Mouse (Mus musculus) testis, adult 2 months (tissue): Measurements from ENCODE around the gene Csnk1g2. TPM values are rescaled to one million over a fixed set of nuclear protein-coding genes. Genes with fewer than 3 reads are reported as not detected.

Source experiments
- H3K27ac ChIP-seq: fragments of 200-500 bp; 2 replicates; pipeline ENCODE4 v1.5.1; 2012; ENCODE audit warnings: low read depth, low read length; ENCODE audit not compliant: control insufficient read depth, insufficient read depth
- H3K27me3 ChIP-seq: fragments of 200-500 bp; 2 replicates; pipeline ENCODE4 v1.6.1; 2012; ENCODE audit warnings: mild to moderate bottlenecking, low read length, moderate library complexity; ENCODE audit not compliant: control insufficient read depth, insufficient read depth
- H3K36me3 ChIP-seq: fragments of 200-500 bp; 2 replicates; pipeline ENCODE4 v1.6.1; 2012; ENCODE audit warnings: mild to moderate bottlenecking, low read length; ENCODE audit not compliant: control insufficient read depth, insufficient read depth
- H3K4me1 ChIP-seq: fragments of 200-500 bp; 2 replicates; pipeline ENCODE4 v1.6.1; 2012; ENCODE audit warnings: low read length; ENCODE audit not compliant: control insufficient read depth, insufficient read depth
- H3K4me3 ChIP-seq: fragments of 200-500 bp; 2 replicates; pipeline ENCODE4 v1.5.1; 2012; ENCODE audit warnings: low read depth, mild to moderate bottlenecking, low read length, moderate library complexity, mixed read lengths; ENCODE audit not compliant: control insufficient read depth
- CTCF ChIP-seq: fragments of 200-500 bp; IDR thresholded peaks from 2 replicates; pipeline ENCODE4 v1.5.1; 2012; ENCODE audit warnings: low read depth, mild to moderate bottlenecking, inconsistent platforms, low read length, moderate library complexity; ENCODE audit not compliant: control insufficient read depth, insufficient read depth, insufficient replicate concordance
- POLR2A ChIP-seq: fragments of 200-500 bp; IDR thresholded peaks from 2 replicates; pipeline ENCODE4 v1.6.1; 2012; ENCODE audit warnings: low read depth, mild to moderate bottlenecking, inconsistent platforms, low read length, moderate library complexity; ENCODE audit not compliant: control insufficient read depth
- polyA plus RNA-seq: library from polyadenylated mRNA; depleted of rRNA; stranded (reverse); fragments of >200 nt; gene quantifications from 2 replicates; pipeline ENCODE4 v1.2.3, GENCODE M21; 2012

Csnk1g2 gene
- polyA plus RNA-seq, 1 experiment: 1,079 TPM

DNA sequence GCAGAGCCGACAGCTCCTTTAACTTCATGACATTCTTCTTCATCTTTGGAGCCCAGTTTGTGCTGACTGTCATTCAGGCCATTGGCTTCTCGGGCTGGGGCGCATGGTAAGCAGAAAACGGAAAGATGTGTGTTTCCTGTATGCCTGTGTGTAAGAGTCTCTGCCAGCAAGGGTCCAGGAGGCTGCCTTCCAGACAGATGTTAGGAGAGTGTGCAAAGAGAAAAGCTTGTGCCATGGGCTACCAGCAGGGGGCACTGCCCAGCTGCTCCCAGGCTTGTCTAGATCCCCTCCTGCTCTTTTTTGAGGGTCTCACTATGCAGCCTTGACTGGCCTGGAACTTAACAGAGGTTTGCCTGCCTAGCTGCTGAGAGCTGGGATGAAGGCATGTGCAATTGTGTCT is 11.6 kb upstream of the Csnk1g2 start:
- TF ChIP-seq POLR2A (no peak), CTCF (peak; percentile 59; the same call in 1 of the 2 replicates)
- Histone ChIP-seq H3K36me3 (no peaks in the 10 kb centered on the region; the same call in 1 of the 2 replicates), H3K27ac (no peak overlapping the region), H3K4me3 (no peak overlapping the region), H3K27me3 (no peaks in the 10 kb centered on the region), H3K4me1 (no peaks in the 10 kb centered on the region)

DNA sequence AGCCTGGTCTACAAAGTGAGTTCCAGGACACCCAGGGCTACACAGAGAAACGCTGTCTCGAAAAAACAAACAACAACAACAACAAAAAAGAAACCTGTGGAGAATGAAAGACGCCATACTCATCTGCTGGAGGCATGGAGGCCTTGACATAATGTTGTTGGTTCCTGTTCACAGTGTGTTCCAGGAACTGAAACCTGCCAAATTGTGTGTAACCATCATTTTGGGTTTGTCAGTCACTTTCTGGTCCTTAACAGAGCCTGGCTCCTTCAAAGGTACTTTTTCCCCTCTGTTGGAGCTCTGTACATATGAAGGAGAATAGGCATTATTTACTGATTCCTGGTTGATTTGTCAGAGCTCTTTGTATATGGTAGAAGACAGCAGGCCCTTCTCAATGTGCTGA is 10.7 kb upstream of the Csnk1g2 start:
- H3K4me3 ChIP-seq: no peak overlapping the region
- H3K27me3 ChIP-seq: no peaks in the 10 kb centered on the region
- no peak overlapping the region for H3K27ac ChIP-seq
- H3K4me1 ChIP-seq: no peaks in the 10 kb centered on the region
- H3K36me3 ChIP-seq: no peaks in the 10 kb centered on the region; the same call in 1 of the 2 replicates
- TF ChIP-seq POLR2A: no peak
- no peak for TF ChIP-seq CTCF

DNA sequence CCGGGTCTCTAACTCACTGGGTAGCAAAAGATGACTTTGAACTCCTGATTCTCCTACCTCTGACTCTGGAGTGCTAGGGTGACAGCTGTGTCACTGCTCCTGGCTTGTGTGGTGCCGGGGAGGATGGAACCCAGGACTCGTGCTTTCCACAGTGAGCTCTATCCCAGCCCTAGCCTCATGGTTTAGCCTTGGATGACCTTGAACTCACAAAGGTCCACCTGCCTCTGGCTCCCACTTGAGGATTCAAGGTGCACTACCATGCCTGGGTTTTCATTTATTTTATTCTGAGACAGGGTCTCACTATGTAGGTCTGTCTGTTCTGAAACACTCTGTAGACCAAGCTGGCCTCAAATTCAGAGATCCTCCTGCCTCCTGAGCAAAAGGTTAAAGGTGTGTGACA is 8.8 kb upstream of the Csnk1g2 start:
- no peak overlapping the region for H3K27ac ChIP-seq
- H3K27me3 ChIP-seq: no peaks in the 10 kb centered on the region
- H3K4me1 ChIP-seq: no peaks in the 10 kb centered on the region
- TF ChIP-seq CTCF (no peak), POLR2A (no peak)
- H3K36me3 ChIP-seq: no peaks in the 10 kb centered on the region; the same call in 1 of the 2 replicates
- H3K4me3 ChIP-seq: no peak overlapping the region

DNA sequence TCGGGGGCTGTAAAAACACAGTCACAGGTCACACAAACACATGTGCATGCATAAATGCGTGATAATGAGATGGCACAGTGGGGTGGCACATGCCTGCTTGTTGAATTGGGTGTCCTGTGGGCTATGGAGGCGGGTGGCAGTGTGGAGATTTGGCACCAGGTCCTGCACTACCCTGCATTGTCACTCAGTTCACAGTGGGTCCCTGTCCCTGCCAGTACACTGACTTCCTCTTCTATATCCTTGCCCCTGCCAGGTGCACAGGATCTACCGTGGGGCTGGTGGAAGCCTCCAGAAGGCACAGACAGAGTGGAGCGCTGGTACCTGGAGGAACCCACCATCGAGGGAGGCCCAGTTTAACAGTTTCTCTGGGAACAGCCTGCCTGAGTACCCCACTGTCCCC is 8.3 kb upstream of the Csnk1g2 start:
- Histone ChIP-seq H3K27me3 (no peaks in the 10 kb centered on the region), H3K4me1 (no peaks in the 10 kb centered on the region), H3K27ac (no peak overlapping the region), H3K4me3 (no peak overlapping the region), H3K36me3 (no peaks in the 10 kb centered on the region)
- TF ChIP-seq CTCF: no peak
- TF ChIP-seq POLR2A: no peak

DNA sequence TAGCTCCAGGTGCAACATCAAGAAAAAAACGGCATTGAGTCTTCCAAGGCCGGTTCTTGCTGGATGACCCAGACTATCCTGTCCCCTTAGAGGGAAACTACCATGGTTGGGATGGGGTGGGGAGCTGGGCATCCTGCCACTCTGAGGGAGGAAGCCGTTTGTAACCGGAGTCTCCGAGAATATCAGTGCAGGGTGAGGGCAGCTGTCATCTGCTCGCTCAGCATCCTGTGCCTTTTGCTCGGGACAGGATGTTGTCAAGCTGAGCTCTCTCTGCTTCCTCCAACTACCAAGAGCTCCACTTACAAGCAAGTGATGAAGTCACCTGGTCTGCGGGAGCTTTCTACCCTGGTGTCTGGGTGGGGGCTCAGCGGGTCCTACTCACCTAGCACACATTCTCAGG is 4.5 kb upstream of the Csnk1g2 start:
- no peaks in the 10 kb centered on the region for H3K27me3 ChIP-seq
- H3K36me3 ChIP-seq: no peaks in the 10 kb centered on the region
- no peak overlapping the region for H3K27ac ChIP-seq
- peaks cover 6% of the 10 kb centered on the region for H3K4me1 ChIP-seq
- TF ChIP-seq CTCF (0 out of 2 replicates have a peak, but pooled peaks have one; percentile 3), POLR2A (no peak)
- no peak overlapping the region for H3K4me3 ChIP-seq

DNA sequence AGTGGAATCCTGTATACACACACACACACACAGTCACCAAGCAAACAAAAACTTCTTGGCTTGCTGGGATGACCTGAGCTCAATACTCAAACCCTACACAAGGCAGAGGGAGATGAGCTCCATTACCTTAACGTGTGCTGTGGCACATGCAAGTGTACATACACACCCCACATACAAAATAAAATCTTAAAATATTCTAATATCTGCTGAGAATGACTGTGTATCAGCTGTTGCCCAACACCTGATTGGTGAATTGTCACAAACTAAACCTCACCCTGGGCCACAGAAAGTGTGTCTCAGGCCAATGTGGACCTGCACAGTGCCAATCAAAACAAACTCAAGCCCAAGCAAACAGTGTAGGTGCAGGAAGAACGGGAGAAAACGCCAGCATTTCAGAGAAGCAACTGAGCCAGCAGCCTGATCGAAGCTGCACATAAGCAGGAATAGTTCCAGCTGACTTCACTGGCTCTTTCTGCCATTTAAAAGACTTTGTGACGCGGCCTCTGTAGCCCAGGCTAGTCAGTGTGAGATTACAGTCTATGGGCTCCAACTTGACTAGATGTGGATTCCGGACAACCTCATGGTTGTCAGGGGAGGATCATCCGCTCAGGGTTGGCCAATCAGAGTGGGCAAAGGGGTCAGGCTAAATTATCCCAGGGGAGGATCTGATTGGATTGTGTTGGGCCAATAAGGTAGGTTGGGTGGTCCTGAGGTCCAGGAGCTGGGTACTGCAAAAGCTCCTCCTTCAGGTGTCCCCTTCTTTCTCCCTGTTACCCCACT is 3.0 kb upstream of the Csnk1g2 start:
- peak overlapping the region; percentile 97 for H3K4me3 ChIP-seq
- peaks cover 15% of the 10 kb centered on the region for H3K4me1 ChIP-seq
- TF ChIP-seq CTCF: no peak
- TF ChIP-seq POLR2A: no peak
- no peaks in the 10 kb centered on the region for H3K27me3 ChIP-seq
- H3K36me3 ChIP-seq: no peaks in the 10 kb centered on the region
- 0 out of 2 replicates have a peak overlapping the region, but pooled peaks have one; percentile 24 for H3K27ac ChIP-seq

DNA sequence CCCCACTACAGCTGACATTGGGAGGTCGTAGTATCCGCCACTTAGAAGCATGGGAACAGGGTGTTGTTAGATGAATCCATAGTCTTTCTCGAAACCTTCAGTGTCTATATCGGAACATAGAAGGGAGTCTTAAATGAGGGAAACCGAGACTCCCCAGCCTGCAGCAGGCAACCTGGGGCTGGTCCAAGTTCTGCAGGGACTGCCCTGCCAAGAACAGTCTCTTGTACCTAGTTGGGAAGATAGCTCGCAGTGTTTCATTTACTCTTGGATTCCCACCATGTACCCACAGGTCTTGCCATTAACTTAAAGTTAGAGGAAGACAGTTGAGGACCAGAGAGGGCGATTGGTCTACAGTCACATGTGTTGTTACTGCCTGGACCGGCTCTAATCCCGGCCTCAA is 2.3 kb upstream of the Csnk1g2 start:
- Histone ChIP-seq H3K4me3 (peak overlapping the region; percentile 97), H3K27ac (no peak overlapping the region), H3K27me3 (no peaks in the 10 kb centered on the region), H3K4me1 (peaks cover 15% of the 10 kb centered on the region), H3K36me3 (no peaks in the 10 kb centered on the region)
- TF ChIP-seq CTCF: no peak
